Mouse (Mus musculus) lung, postnatal 0 days (tissue): ENCODE results near the gene Cerk.
"Not testable (repeated sequence)": the region's sequence is repeated elsewhere in the genome, so short reads cannot be mapped to it uniquely, and the experiment has no call there.

ENCODE experiments used
- CTCF ChIP-seq: IDR thresholded peaks from 2 replicates; pipeline ENCODE4 v1.5.1; 2016; ENCODE audit warnings: antibody characterized with exemption, mild to moderate bottlenecking
- EP300 ChIP-seq: IDR thresholded peaks from 2 replicates; pipeline ENCODE4 v1.6.1; 2016; ENCODE audit warnings: antibody characterized with exemption, mild to moderate bottlenecking, control low read depth

DNA sequence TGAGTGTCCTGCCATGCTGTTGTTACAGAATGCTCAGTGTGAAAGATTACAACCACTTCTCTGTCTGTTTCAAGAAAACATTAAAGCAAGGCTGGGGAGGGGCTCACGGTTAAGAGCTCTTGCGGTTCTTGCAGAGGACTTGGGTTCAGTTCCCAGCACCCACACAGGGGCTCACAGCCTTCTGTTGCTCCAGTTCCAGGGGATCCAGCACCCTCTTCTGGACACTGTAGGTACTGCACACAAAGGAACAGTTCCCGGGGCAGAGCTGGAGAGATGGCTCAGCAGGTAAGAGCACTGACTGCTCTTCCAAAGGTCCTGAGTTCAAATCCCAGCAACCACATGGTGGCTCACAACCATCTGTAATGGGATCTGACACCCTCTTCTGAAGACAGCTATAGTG is 24.1 kb downstream of the Cerk start:
- peak; percentile 51 for TF ChIP-seq CTCF
- TF ChIP-seq EP300, result not testable (repeated sequence)
